Mouse (Mus musculus) intestine, postnatal 0 days (tissue): Measurements from ENCODE around the gene Cd44. TPM values are rescaled to one million over a fixed set of nuclear protein-coding genes. Genes with fewer than 3 reads are reported as not detected.

Source experiments
- ATAC-seq: fragments of 200-750 bp; cut with Nextera tagmentation; 2 replicates; pipeline ENCODE4 v1.8.0; 2017; ENCODE audit warnings: mild to moderate bottlenecking, moderate TSS enrichment, moderate library complexity
- H3K27ac ChIP-seq: fragments of 300-500 bp; sonication (generic); 2 replicates; pipeline ENCODE4 v1.5.1; 2014; ENCODE audit warnings: mild to moderate bottlenecking, low read depth, low read length, moderate library complexity
- H3K27me3 ChIP-seq: fragments of 300-500 bp; sonication (generic); replicated peaks from 2 replicates; pipeline ENCODE4 v1.6.1; 2014; ENCODE audit warnings: low read length, mixed read lengths; ENCODE audit not compliant: control insufficient read depth, insufficient read depth
- H3K36me3 ChIP-seq: fragments of 300-500 bp; sonication (generic); 2 replicates; pipeline ENCODE4 v1.6.1; 2014; ENCODE audit warnings: mild to moderate bottlenecking, moderate library complexity; ENCODE audit not compliant: control insufficient read depth, insufficient read depth
- H3K4me1 ChIP-seq: fragments of 300-500 bp; sonication (generic); replicated peaks from 2 replicates; pipeline ENCODE4 v1.6.1; 2014; ENCODE audit warnings: antibody characterized with exemption, low read length, mixed read lengths; ENCODE audit not compliant: control insufficient read depth, insufficient read depth
- H3K4me2 ChIP-seq: fragments of 300-500 bp; sonication (generic); replicated peaks from 2 replicates; pipeline ENCODE4 v1.6.1; 2014; ENCODE audit warnings: low read depth, mild to moderate bottlenecking, moderate library complexity
- H3K4me3 ChIP-seq: fragments of 300-500 bp; sonication (generic); 2 replicates; pipeline ENCODE4 v1.5.1; 2014; ENCODE audit warnings: low read depth, low read length
- H3K9ac ChIP-seq: fragments of 300-500 bp; sonication (generic); 2 replicates; pipeline ENCODE4 v1.6.1; 2014; ENCODE audit warnings: mild to moderate bottlenecking, low read depth, low read length
- H3K9me3 ChIP-seq: fragments of 300-500 bp; sonication (generic); 2 replicates; pipeline ENCODE4 v1.6.1; 2016; ENCODE audit warnings: mixed run types; ENCODE audit not compliant: control insufficient read depth
- CTCF ChIP-seq: sonication (generic); IDR thresholded peaks from 2 replicates; pipeline ENCODE4 v1.5.1; 2016; ENCODE audit warnings: low read depth, mild to moderate bottlenecking, control low read depth, antibody characterized with exemption, moderate library complexity
- WGBS: fragments of 180-500 bp; shearing (Covaris S2); extraction: QIAGEN DNeasy Blood & Tissue Kit; methylation state at CpG from one replicate; pipeline ENCODE4 v1.1.7; 2014; 5-methylcytosine and 5-hydroxymethylcytosine counted together
- polyA plus RNA-seq: library from polyadenylated mRNA; unstranded; fragments of >200 nt; fragmentation: Nextera tagmentation; extraction: Ambion mirVana; gene quantifications from 2 replicates; pipeline ENCODE4 v1.2.1, GENCODE M21; 2015

Cd44 gene
- polyA plus RNA-seq, 1 experiment from 2014 or later, result 10.6 TPM

- no peak for ATAC-seq
- H3K4me3 ChIP-seq, result no peak overlapping the region
- 82% methylated on average over 3 of the region's 3 CpGs for WGBS
Observed at GRCm38 (mm10) chr2:102795034-102795433, 106.4 kb downstream of the Cd44 start.

DNA sequence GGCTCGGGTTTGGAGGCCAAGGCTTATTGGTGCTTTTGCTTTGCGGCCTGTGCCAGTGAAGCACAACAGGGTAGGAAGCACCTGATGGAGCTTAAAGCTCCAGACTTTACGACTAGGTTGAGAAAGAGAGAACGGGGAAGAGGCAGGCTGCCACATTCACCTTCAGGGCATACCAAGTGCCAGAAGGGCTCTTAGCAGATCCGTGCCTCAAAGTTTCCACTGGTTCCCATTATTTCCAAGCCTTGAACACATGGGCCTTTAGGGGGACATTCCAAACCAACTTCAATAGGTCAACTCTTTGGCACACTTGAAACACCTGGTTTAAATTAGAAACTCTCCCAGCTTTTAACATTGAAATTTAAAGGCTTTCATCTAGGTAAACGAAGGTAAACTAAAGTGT is 108.7 kb downstream of the Cd44 start:
- Histone ChIP-seq H3K9ac (no peak overlapping the region), H3K27me3 (no peaks in the 10 kb centered on the region), H3K4me3 (no peak overlapping the region), H3K27ac (no peak overlapping the region), H3K36me3 (no peaks in the 10 kb centered on the region), H3K9me3 (no peaks in the 10 kb centered on the region), H3K4me2 (no peak overlapping the region), H3K4me1 (no peaks in the 10 kb centered on the region)
- no peak for ATAC-seq
- no peak for TF ChIP-seq CTCF
- WGBS, result 80% methylated on average over 6 of the region's 6 CpGs

More at GRCm38 (mm10) chr2:102795034-102795433, 106.4 kb downstream of the Cd44 start:
- no peak for TF ChIP-seq CTCF
- Histone ChIP-seq H3K27ac (no peak overlapping the region), H3K4me1 (no peaks in the 10 kb centered on the region), H3K9me3 (no peaks in the 10 kb centered on the region), H3K27me3 (no peaks in the 10 kb centered on the region), H3K36me3 (no peaks in the 10 kb centered on the region), H3K9ac (no peak overlapping the region), H3K4me2 (no peak overlapping the region)

- TF ChIP-seq CTCF, result no peak
- Histone ChIP-seq H3K4me2 (no peak overlapping the region), H3K36me3 (no peaks in the 10 kb centered on the region), H3K9me3 (no peaks in the 10 kb centered on the region), H3K27ac (no peak overlapping the region), H3K27me3 (no peaks in the 10 kb centered on the region), H3K9ac (no peak overlapping the region), H3K4me3 (no peak overlapping the region), H3K4me1 (no peaks in the 10 kb centered on the region)
- no peak for ATAC-seq
- WGBS, result 71% methylated on average over 2 of the region's 2 CpGs
Observed at GRCm38 (mm10) chr2:102791641-102792040, 109.8 kb downstream of the Cd44 start.

DNA sequence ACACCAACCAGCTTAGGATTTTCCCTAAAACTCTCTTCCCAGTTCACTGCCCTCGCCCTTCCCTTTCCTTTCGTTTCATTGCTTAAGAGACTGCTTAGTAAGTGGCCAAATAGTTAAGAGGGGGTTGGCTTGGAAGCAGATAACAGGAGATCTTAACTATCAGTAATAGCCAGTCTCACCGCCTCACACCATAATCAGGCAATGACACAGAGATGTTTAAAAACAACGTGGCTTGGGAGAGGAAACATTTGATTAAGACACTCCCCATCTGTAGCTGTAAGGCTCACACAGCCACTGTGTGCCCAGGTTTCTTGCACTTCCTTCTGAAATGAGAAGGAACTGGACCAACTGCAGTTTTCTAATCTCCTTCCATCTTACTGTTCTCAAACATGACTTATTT is 115.8 kb downstream of the Cd44 start:
- H3K27ac ChIP-seq, result no peak overlapping the region
- no peaks in the 10 kb centered on the region for H3K4me1 ChIP-seq
- no peak overlapping the region for H3K9ac ChIP-seq
- WGBS, result 34% methylated on average over 4 of the region's 4 CpGs
- no peak overlapping the region for H3K4me2 ChIP-seq
- no peak overlapping the region for H3K4me3 ChIP-seq
- no peaks in the 10 kb centered on the region for H3K27me3 ChIP-seq
- no peak for TF ChIP-seq CTCF
- H3K36me3 ChIP-seq, result no peaks in the 10 kb centered on the region
- no peaks in the 10 kb centered on the region for H3K9me3 ChIP-seq
- no peak for ATAC-seq

DNA sequence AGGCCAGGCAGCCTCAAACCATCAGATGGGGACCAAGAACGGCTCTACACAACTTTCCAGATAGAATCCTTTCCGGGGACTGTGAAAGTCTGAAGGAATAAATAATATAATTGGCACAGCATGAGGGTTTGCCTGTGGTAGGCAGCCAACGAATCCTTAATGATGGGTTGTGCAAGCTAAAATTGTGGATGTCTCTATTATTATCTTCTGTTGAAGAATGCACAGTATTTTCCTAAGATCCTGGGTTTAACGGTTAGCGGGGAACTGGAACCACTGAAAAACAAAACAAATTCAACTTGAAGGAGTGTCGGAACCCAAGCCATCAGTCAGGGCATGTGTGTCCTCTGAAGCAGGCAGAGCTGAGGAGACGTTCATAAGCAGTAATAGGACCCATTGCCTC is 118.7 kb downstream of the Cd44 start:
- Histone ChIP-seq H3K9ac (no peak overlapping the region), H3K36me3 (no peaks in the 10 kb centered on the region), H3K4me1 (no peaks in the 10 kb centered on the region), H3K27me3 (no peaks in the 10 kb centered on the region), H3K9me3 (no peaks in the 10 kb centered on the region), H3K27ac (no peak overlapping the region), H3K4me2 (no peak overlapping the region), H3K4me3 (no peak overlapping the region)
- no peak for ATAC-seq
- no peak for TF ChIP-seq CTCF
- WGBS, result 81% methylated on average over 7 of the region's 7 CpGs

GRCm38 (mm10) chr2:102778208-102778607 is 123.3 kb downstream of the Cd44 start:
- no peaks in the 10 kb centered on the region for H3K9me3 ChIP-seq
- H3K36me3 ChIP-seq, result no peaks in the 10 kb centered on the region
- no peak overlapping the region for H3K4me2 ChIP-seq
- WGBS, result 88% methylated on average over 3 of the region's 3 CpGs
- no peak for TF ChIP-seq CTCF
- H3K4me3 ChIP-seq, result no peak overlapping the region
- H3K4me1 ChIP-seq, result no peaks in the 10 kb centered on the region
- no peak overlapping the region for H3K27ac ChIP-seq
- H3K27me3 ChIP-seq, result no peaks in the 10 kb centered on the region
- no peak overlapping the region for H3K9ac ChIP-seq
- ATAC-seq, result no peak

DNA sequence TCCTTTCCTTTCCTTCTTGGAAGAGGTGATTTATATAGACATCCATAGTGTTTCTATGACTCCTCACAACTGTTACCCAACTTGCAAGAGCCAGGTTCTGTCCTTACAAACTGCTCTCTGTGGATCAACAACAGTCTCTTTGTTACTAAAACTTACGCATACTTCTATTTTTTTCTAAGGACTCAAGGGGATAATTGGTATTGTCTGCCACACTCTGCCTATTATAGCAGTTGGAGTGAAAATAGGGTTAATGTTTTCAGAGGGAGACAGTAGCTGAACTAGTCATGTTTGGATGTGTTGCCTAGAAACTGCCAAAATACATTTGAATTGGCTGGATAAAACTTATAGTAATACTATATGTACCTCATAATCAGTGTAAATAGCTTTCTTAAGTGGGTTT is 125.9 kb downstream of the Cd44 start:
- H3K27ac ChIP-seq, result no peak overlapping the region
- WGBS, result 77% methylated on average over 1 of the region's 1 CpGs
- H3K4me3 ChIP-seq, result no peak overlapping the region
- no peaks in the 10 kb centered on the region for H3K4me1 ChIP-seq
- no peak for ATAC-seq
- no peak for TF ChIP-seq CTCF
- no peak overlapping the region for H3K4me2 ChIP-seq
- H3K9ac ChIP-seq, result no peak overlapping the region
- H3K27me3 ChIP-seq, result no peaks in the 10 kb centered on the region
- H3K36me3 ChIP-seq, result no peaks in the 10 kb centered on the region
- no peaks in the 10 kb centered on the region for H3K9me3 ChIP-seq
